Mouse (Mus musculus): ENCODE measurements around the gene Ptpn22.

Ptpn22 gene

GRCm38 (mm10) chr3:103925302-103925701, 65.7 kb downstream of the Ptpn22 start:
- DNase-seq (ENCODE audit: low read depth) = no peak

- DNase-seq (ENCODE audit: low read depth) = peak; percentile 57
Observed at GRCm38 (mm10) chr3:103927511-103927910, 67.9 kb downstream of the Ptpn22 start.

- DNase-seq (ENCODE audit: low read depth) = no peak
Observed at GRCm38 (mm10) chr3:103944794-103945562, 85.4 kb downstream of the Ptpn22 start.

GRCm38 (mm10) chr3:103948666-103949065, 89.1 kb downstream of the Ptpn22 start:
- no peak for DNase-seq (ENCODE audit: low read depth)

- no peak for DNase-seq (ENCODE audit: low read depth)
Observed at GRCm38 (mm10) chr3:103960622-103961021, 101.0 kb downstream of the Ptpn22 start.
